Mouse (Mus musculus) layer of hippocampus, adult 9-10 months (tissue): ENCODE results near the gene Plekha6.

Experiments used
- DNase-seq: peaks from one replicate; pipeline ENCODE4 v3.0.0; 2022; ENCODE audit warnings: low spot score

The Plekha6 gene

GRCm38 (mm10) chr1:133182706-133183095, 18.7 kb downstream of the Plekha6 start:
- no peak for DNase-seq

- DNase-seq: no peak
Measured at GRCm38 (mm10) chr1:133183141-133183925, 19.3 kb downstream of the Plekha6 start.

GRCm38 (mm10) chr1:133187948-133188680, 24.1 kb downstream of the Plekha6 start:
- DNase-seq: no peak

GRCm38 (mm10) chr1:133188719-133189118, 24.7 kb downstream of the Plekha6 start:
- DNase-seq: no peak

GRCm38 (mm10) chr1:133189471-133189870, 25.5 kb downstream of the Plekha6 start:
- DNase-seq: no peak

GRCm38 (mm10) chr1:133190550-133190949, 26.5 kb downstream of the Plekha6 start:
- DNase-seq: no peak

GRCm38 (mm10) chr1:133196181-133196580, 32.2 kb downstream of the Plekha6 start:
- DNase-seq: no peak

GRCm38 (mm10) chr1:133197266-133197665, 33.3 kb downstream of the Plekha6 start:
- no peak for DNase-seq

GRCm38 (mm10) chr1:133199706-133200105, 35.7 kb downstream of the Plekha6 start:
- DNase-seq: no peak

- no peak for DNase-seq
Measured at GRCm38 (mm10) chr1:133201499-133201898, 37.5 kb downstream of the Plekha6 start.

GRCm38 (mm10) chr1:133203701-133204100, 39.7 kb downstream of the Plekha6 start:
- no peak for DNase-seq

- DNase-seq: no peak
Measured at GRCm38 (mm10) chr1:133204341-133204849, 40.4 kb downstream of the Plekha6 start.

GRCm38 (mm10) chr1:133204985-133205384, 41.0 kb downstream of the Plekha6 start:
- DNase-seq: no peak

GRCm38 (mm10) chr1:133208086-133208815, 44.2 kb downstream of the Plekha6 start:
- no peak for DNase-seq

- no peak for DNase-seq
Measured at GRCm38 (mm10) chr1:133209036-133209435, 45.0 kb downstream of the Plekha6 start.

GRCm38 (mm10) chr1:133209482-133209881, 45.5 kb downstream of the Plekha6 start:
- DNase-seq: no peak

- DNase-seq: no peak
Measured at GRCm38 (mm10) chr1:133209901-133210516, 46.0 kb downstream of the Plekha6 start.

GRCm38 (mm10) chr1:133210766-133211165, 46.8 kb downstream of the Plekha6 start:
- DNase-seq: no peak

GRCm38 (mm10) chr1:133212273-133212672, 48.3 kb downstream of the Plekha6 start:
- DNase-seq: no peak

GRCm38 (mm10) chr1:133213098-133213497, 49.1 kb downstream of the Plekha6 start:
- DNase-seq: no peak

- DNase-seq: no peak
Measured at GRCm38 (mm10) chr1:133213901-133214300, 49.9 kb downstream of the Plekha6 start.
